Mouse (Mus musculus): ENCODE data around the gene Rab12. TPM values are rescaled to one million over a fixed set of nuclear protein-coding genes. Genes with fewer than 3 reads are reported as not detected.
A peak's percentile ranks its signal among the peaks of the same experiment; 100 is the strongest.

Gene Rab12
- polyA plus RNA-seq (2015; fragmentation: Nextera tagmentation; extraction: Ambion mirVana): 10.0 and 10.9 TPM in 2 replicates

DNA sequence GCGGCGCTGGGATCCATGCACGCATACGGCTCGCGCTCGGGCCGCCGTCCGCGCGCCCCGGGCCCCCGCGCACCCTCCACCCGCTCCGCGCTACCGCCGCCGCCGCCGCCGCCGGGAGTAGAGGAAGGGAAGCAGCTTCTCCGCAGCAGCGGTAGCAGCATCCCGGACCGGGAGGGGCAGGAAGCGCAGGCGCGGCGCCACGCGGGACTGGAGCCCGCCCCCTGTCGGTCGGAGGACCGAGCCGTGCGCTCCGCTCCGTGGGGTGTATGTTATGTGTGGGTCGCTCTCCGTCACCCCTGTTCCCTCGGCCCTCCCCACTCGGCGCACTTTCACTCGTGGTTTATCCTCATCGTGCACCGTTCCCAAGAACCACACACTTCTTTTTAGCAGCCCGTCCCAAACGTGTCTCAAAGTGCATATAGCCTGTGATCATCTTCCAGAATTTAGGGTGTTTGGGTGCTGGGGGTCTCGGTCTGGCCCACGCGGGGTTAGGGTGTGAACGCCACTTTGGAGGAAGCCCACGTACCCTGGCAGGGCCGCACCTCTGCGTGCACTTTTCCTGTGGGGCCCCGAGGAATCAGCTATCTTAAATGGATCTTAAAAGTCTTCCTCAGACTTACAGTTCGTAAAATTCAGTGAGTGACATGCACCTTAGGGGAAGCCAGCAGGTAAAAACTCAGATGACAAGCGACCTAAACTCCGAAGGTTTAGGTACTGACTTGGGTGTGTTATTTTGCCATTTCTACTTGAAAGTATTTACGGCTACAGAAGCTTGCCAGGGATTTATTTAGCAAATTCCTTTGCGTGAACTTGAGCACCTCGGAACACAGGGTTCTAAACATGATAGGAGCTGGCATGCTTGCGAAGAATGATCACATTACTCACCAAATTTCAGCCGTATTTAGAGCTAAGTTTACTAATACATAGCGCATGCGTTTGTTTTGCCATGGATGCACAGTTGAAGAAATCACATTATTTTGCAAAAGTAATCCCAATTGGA lies at the start of gene Rab12:
Gene Rab12, minus strand, starts transcription at position 176 of the 1,000 bp plus-strand sequence.
- H3K27ac ChIP-seq (ENCODE audit: low read length): no peak within 1 kb of the TSS
- H3K36me3 ChIP-seq (ENCODE audit: control insufficient read depth, insufficient read depth, low read length): no peaks in the 10 kb centered on the region
- H3K4me2 ChIP-seq (ENCODE audit: low read depth, low read length): peak within 1 kb of the TSS; percentile 87
- H3K27me3 ChIP-seq (ENCODE audit: control insufficient read depth, insufficient read depth, low read length): no peaks in the 10 kb centered on the region
- H3K4me3 ChIP-seq (replicated peaks; ENCODE audit: low read length): peak within 1 kb of the TSS; percentile 97
- H3K9me3 ChIP-seq (replicated peaks; ENCODE audit: control insufficient read depth, low read length): no peaks in the 10 kb centered on the region
- peak within 1 kb of the TSS; percentile 98 for H3K9ac ChIP-seq (ENCODE audit: low read length)
- peak; percentile 96 for ATAC-seq (ENCODE audit: insufficient read depth, low FRiP score)
- peaks cover 19% of the 10 kb centered on the region for H3K4me1 ChIP-seq (ENCODE audit: control insufficient read depth, insufficient read depth, low read length)
- WGBS: 6% methylated on average over 71 of the region's 71 CpGs

DNA sequence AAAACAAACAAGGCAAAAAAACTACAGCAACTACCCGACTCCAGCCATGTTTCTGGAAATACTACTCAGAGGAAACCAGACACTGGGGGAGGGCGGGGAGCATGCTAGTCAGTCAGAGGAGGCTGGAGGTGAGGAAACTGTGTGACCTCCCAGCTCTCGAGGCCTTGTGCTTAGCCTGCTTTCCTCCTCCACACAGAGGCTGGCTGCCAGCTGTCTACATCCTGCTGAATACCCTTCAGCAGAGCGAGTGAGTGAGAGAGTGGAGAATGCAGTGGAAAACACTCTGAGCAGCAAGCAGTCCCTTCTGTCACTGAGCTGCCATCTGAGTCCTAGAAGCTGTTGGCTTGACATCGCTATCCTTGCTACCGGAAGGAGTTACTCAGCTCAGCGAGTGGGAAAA lies 44.7 kb upstream of the Rab12 start:
- ATAC-seq (ENCODE audit: insufficient read depth, low FRiP score): 0 out of 2 replicates have a peak, but pooled peaks have one; percentile 47
- WGBS: 57% methylated on average over 7 of the region's 7 CpGs
- no peak overlapping the region for H3K4me2 ChIP-seq (ENCODE audit: low read depth, low read length)
- H3K4me1 ChIP-seq (ENCODE audit: control insufficient read depth, insufficient read depth, low read length): no peaks in the 10 kb centered on the region
- H3K4me3 ChIP-seq (replicated peaks; ENCODE audit: low read length): no peak overlapping the region
- no peaks in the 10 kb centered on the region for H3K27me3 ChIP-seq (ENCODE audit: control insufficient read depth, insufficient read depth, low read length)
- H3K36me3 ChIP-seq (ENCODE audit: control insufficient read depth, insufficient read depth, low read length): no peaks in the 10 kb centered on the region
- no peak overlapping the region for H3K9ac ChIP-seq (ENCODE audit: low read length)
- no peak overlapping the region for H3K27ac ChIP-seq (ENCODE audit: low read length)
- H3K9me3 ChIP-seq (replicated peaks; ENCODE audit: control insufficient read depth, low read length): no peaks in the 10 kb centered on the region; the same call in 1 of the 2 replicates

DNA sequence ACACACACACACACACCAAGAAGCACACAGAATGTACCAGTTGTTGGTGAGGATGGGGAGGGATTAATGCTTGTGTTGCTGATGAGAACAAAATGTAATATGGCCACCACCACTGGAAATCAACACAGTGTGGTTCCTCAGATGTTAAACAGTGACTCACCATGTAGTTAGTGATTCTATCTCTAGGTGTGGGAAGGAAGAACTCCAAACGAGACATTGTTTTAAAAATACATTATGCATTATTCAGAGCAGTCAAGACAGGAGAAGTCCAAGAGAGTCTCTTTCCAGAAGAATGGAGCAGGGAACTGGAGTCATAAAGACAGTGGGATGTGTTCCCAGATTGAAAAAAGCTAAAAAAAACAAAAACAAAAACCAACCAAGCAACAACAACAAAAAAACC lies 44.0 kb upstream of the Rab12 start:
- 46% methylated on average over 1 of the region's 1 CpGs for WGBS
- no peaks in the 10 kb centered on the region for H3K36me3 ChIP-seq (ENCODE audit: control insufficient read depth, insufficient read depth, low read length)
- H3K9me3 ChIP-seq (replicated peaks; ENCODE audit: control insufficient read depth, low read length): no peaks in the 10 kb centered on the region; the same call in 1 of the 2 replicates
- H3K27me3 ChIP-seq (ENCODE audit: control insufficient read depth, insufficient read depth, low read length): no peaks in the 10 kb centered on the region
- no peak for ATAC-seq (ENCODE audit: insufficient read depth, low FRiP score)
- H3K4me2 ChIP-seq (ENCODE audit: low read depth, low read length): no peak overlapping the region
- no peaks in the 10 kb centered on the region for H3K4me1 ChIP-seq (ENCODE audit: control insufficient read depth, insufficient read depth, low read length)
- no peak overlapping the region for H3K9ac ChIP-seq (ENCODE audit: low read length)
- no peak overlapping the region for H3K27ac ChIP-seq (ENCODE audit: low read length)
- no peak overlapping the region for H3K4me3 ChIP-seq (replicated peaks; ENCODE audit: low read length)

DNA sequence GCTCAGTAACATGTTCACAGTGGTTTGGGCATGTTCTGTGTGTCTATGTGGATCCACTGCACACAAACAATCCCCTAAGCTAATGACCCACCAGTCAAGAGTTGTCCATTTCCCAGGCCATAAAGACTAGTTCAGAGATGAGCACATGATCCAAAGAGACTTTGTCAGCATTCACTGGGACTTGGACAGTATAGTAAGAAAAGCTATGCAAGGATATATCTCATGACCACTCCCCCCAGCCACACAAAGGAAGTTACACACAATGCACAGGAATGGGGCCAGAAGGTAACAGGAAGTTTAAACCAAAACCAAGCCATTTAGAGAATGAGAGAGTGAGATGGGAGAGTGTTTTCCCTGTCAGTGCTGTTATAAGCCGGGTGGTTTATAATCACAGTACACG lies 41.9 kb upstream of the Rab12 start:
- ATAC-seq (ENCODE audit: insufficient read depth, low FRiP score): no peak
- Histone ChIP-seq H3K36me3 (ENCODE audit: control insufficient read depth, insufficient read depth, low read length) (no peaks in the 10 kb centered on the region), H3K27me3 (ENCODE audit: control insufficient read depth, insufficient read depth, low read length) (no peaks in the 10 kb centered on the region), H3K4me1 (ENCODE audit: control insufficient read depth, insufficient read depth, low read length) (no peaks in the 10 kb centered on the region), H3K27ac (ENCODE audit: low read length) (no peak overlapping the region), H3K9ac (ENCODE audit: low read length) (no peak overlapping the region), H3K4me3 (replicated peaks; ENCODE audit: low read length) (no peak overlapping the region), H3K9me3 (replicated peaks; ENCODE audit: control insufficient read depth, low read length) (no peaks in the 10 kb centered on the region; the same call in 1 of the 2 replicates), H3K4me2 (ENCODE audit: low read depth, low read length) (no peak overlapping the region)
- 39% methylated on average over 2 of the region's 2 CpGs for WGBS

DNA sequence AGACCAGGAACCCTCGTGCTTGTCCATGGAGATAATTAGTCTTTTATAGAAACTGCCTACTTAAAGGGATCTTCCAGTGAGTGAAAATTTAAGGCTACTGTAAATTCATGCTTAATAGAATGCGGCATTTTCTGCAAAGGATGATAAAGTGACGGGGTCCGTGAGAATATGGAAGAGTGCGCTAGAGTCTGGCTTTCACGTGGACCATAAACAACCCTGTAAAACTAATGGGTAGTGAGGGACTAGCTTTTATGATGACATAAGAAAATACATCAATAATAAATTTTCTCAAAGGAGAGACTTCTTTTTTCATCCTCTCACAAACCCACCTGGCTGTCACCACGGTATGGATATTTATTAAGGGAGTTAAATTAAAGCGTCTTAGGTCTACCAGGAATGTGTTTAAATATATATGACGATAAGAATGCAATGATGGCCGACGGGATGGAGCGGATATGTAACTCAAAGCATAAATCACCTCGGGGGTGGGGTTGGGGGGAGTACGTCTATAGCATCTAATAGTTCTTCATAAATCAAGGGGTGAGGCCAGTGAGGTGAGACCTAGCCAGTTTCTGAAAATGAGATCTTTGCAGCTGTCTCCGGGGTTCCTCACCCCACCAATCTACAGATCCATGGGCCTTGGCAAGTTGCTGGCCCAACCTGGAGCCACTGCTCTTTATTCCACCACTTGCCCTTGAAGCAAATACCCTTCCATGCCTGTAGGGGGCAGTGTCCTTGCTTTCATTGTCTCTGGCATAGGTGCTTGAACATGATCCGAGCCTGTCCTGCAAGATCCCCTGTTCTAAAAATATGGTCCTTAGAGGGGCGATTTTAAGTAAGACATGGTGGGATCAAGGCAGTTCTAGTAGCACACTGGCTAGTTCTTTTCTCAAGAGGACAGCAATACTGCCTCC lies 39.1 kb upstream of the Rab12 start:
- Histone ChIP-seq H3K9ac (ENCODE audit: low read length) (no peak overlapping the region), H3K4me3 (replicated peaks; ENCODE audit: low read length) (no peak overlapping the region), H3K27ac (ENCODE audit: low read length) (no peak overlapping the region), H3K4me2 (ENCODE audit: low read depth, low read length) (no peak overlapping the region), H3K9me3 (replicated peaks; ENCODE audit: control insufficient read depth, low read length) (no peaks in the 10 kb centered on the region), H3K4me1 (ENCODE audit: control insufficient read depth, insufficient read depth, low read length) (no peaks in the 10 kb centered on the region), H3K36me3 (ENCODE audit: control insufficient read depth, insufficient read depth, low read length) (no peaks in the 10 kb centered on the region), H3K27me3 (ENCODE audit: control insufficient read depth, insufficient read depth, low read length) (no peaks in the 10 kb centered on the region)
- 74% methylated on average over 17 of the region's 17 CpGs for whole genome bisulfite sequencing
- ATAC-seq (ENCODE audit: insufficient read depth, low FRiP score): no peak

DNA sequence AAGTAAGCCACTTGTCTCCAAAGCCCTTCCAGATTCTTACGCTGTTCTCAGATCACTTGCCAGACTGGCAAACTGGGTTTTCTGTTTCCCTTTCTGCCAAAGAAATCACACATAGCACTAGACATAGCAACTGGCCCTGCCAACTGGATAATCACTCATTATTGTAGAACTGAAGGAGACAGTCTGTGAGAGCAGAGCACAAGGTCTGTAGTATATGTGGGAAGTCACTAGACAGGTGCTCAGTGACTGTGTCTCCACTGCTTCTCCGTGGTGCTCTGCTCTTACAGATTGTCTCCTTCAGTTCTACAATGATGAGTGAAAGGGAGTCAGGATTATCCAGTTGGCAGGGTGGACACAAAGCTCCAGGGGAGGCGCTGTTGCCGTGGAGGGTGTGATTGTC lies 33.2 kb upstream of the Rab12 start:
- no peak for ATAC-seq (ENCODE audit: insufficient read depth, low FRiP score)
- Histone ChIP-seq H3K9ac (ENCODE audit: low read length) (no peak overlapping the region), H3K27me3 (ENCODE audit: control insufficient read depth, insufficient read depth, low read length) (no peaks in the 10 kb centered on the region), H3K36me3 (ENCODE audit: control insufficient read depth, insufficient read depth, low read length) (no peaks in the 10 kb centered on the region), H3K4me2 (ENCODE audit: low read depth, low read length) (no peak overlapping the region), H3K4me1 (ENCODE audit: control insufficient read depth, insufficient read depth, low read length) (no peaks in the 10 kb centered on the region), H3K27ac (ENCODE audit: low read length) (no peak overlapping the region), H3K4me3 (replicated peaks; ENCODE audit: low read length) (no peak overlapping the region), H3K9me3 (replicated peaks; ENCODE audit: control insufficient read depth, low read length) (no peaks in the 10 kb centered on the region)
- WGBS: 79% methylated on average over 4 of the region's 4 CpGs

DNA sequence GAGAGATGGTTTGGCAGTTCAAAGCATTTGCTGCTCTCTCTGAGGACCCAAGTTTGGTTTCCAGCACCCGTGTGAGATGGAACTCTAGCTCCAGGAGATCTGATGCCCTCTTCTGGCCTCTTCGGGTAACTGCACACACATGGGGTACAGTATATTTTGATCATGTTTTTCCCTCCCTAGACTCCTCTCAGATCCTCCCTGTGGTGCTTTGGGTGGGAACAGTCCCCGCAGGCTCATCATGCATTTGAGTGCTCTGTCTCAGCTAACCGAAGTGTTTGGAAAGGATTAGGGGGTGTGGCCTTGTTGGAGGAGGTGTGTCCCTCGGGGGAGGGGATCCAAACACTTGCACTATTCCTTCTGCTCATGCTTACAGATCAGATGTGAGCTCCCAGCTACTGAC lies 31.0 kb upstream of the Rab12 start:
- Histone ChIP-seq H3K36me3 (ENCODE audit: control insufficient read depth, insufficient read depth, low read length) (no peaks in the 10 kb centered on the region), H3K4me3 (replicated peaks; ENCODE audit: low read length) (no peak overlapping the region), H3K9me3 (replicated peaks; ENCODE audit: control insufficient read depth, low read length) (no peaks in the 10 kb centered on the region), H3K27ac (ENCODE audit: low read length) (no peak overlapping the region), H3K4me2 (ENCODE audit: low read depth, low read length) (no peak overlapping the region), H3K9ac (ENCODE audit: low read length) (no peak overlapping the region), H3K4me1 (ENCODE audit: control insufficient read depth, insufficient read depth, low read length) (no peaks in the 10 kb centered on the region), H3K27me3 (ENCODE audit: control insufficient read depth, insufficient read depth, low read length) (no peaks in the 10 kb centered on the region)
- 88% methylated on average over 5 of the region's 5 CpGs for WGBS
- ATAC-seq (ENCODE audit: insufficient read depth, low FRiP score): no peak

DNA sequence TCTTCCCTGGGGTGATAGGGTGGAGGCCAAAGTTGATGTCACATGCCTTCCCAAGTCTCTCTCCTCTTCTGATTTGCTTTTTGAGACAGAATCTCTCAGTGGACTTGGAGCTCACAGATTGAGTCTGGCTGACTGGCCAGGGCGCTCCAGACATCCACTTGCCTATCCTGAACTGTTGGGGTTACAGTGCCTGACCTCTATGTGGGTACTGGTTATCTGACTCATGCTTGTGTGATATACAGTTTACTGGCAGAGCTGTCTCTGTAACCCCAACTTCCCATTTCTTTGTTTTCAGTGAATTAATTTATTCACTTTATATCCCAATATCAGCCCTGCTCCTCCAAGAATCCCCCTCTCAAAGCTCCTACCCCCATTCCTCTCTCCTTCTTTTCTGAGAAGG lies 12.8 kb upstream of the Rab12 start:
- Histone ChIP-seq H3K4me2 (ENCODE audit: low read depth, low read length) (no peak overlapping the region), H3K4me3 (replicated peaks; ENCODE audit: low read length) (no peak overlapping the region), H3K27ac (ENCODE audit: low read length) (no peak overlapping the region), H3K9ac (ENCODE audit: low read length) (no peak overlapping the region), H3K27me3 (ENCODE audit: control insufficient read depth, insufficient read depth, low read length) (no peaks in the 10 kb centered on the region), H3K36me3 (ENCODE audit: control insufficient read depth, insufficient read depth, low read length) (no peaks in the 10 kb centered on the region), H3K4me1 (ENCODE audit: control insufficient read depth, insufficient read depth, low read length) (no peaks in the 10 kb centered on the region), H3K9me3 (replicated peaks; ENCODE audit: control insufficient read depth, low read length) (no peaks in the 10 kb centered on the region; the same call in 1 of the 2 replicates)
- no peak for ATAC-seq (ENCODE audit: insufficient read depth, low FRiP score)
- WGBS: 86% methylated on average over 1 of the region's 1 CpGs

Data from stomach, embryonic 16.5 days (tissue).